Comparison of ENCODE assay signal across 25 mouse cellular contexts in genomic region chr16:56795481-56796139, GRCm38 (mm10). TPM values are rescaled to one million over a fixed set of nuclear protein-coding genes. Genes with fewer than 3 reads are reported as not detected.
DNase-seq lines count a peak whose midpoint lies in the region; ATAC-seq lines count a peak whose summit lies in the region.
"Had no signal": no experiment of that assay in that cellular context is flagged by ENCODE, and none has a peak within 500 bp of the region (broad histone marks: within the 10 kb centered on the region; RNA-seq: fewer than 3 reads in every experiment).

TSS of gene Adgrg7 (minus strand) at chr16:56795855.

- 61% methylated on average over 8 of the region's 8 CpGs for WGBS in intestine, embryonic 15.5 days
- 80% methylated on average over 8 of the region's 8 CpGs for WGBS in hindbrain, embryonic 12.5 days

- no peaks in the 10 kb centered on the region for H3K4me1 ChIP-seq in intestine, embryonic 15.5 days (replicated peaks)
- no peaks in the 10 kb centered on the region for H3K4me1 ChIP-seq in hindbrain, embryonic 12.5 days
- H3K4me1 ChIP-seq: hindbrain, embryonic 13.5 days; neural tube, embryonic 12.5 days had no signal

- H3K4me2 ChIP-seq in intestine, embryonic 15.5 days (replicated peaks) = peak within 1 kb of the TSS; percentile 14; the same call in 1 of the 2 replicates
- no peak within 1 kb of the TSS for H3K4me2 ChIP-seq in hindbrain, embryonic 12.5 days (replicated peaks)
- H3K4me2 ChIP-seq: hindbrain, embryonic 13.5 days; midbrain, embryonic 11.5 days; neural tube, embryonic 12.5 days had no signal

- H3K36me3 ChIP-seq in intestine, embryonic 15.5 days = no peaks in the 10 kb centered on the region
- H3K36me3 ChIP-seq in hindbrain, embryonic 12.5 days = no peaks in the 10 kb centered on the region
- H3K36me3 ChIP-seq: hindbrain, embryonic 13.5 days; neural tube, embryonic 12.5 days had no signal

- no peak within 1 kb of the TSS for H3K9ac ChIP-seq in intestine, embryonic 15.5 days
- H3K9ac ChIP-seq in hindbrain, embryonic 12.5 days = no peak within 1 kb of the TSS
- H3K9ac ChIP-seq: hindbrain, embryonic 13.5 days; neural tube, embryonic 12.5 days had no signal

- ATAC-seq in intestine, embryonic 15.5 days = peak; percentile 88
- peak; percentile 49 for ATAC-seq in megakaryocyte progenitor cell, adult 5-6 weeks (replicated peaks; ENCODE audit: poor library complexity)
- ATAC-seq in hindbrain, embryonic 12.5 days (ENCODE audit: low FRiP score) = no peak
- ATAC-seq: inflammation-experienced regulatory T-cells, adult 6 months had no signal

- peak within 1 kb of the TSS; percentile 21 for H3K4me3 ChIP-seq in intestine, embryonic 15.5 days (replicated peaks)
- H3K4me3 ChIP-seq in hindbrain, embryonic 12.5 days = no peak within 1 kb of the TSS
- H3K4me3 ChIP-seq: hindbrain, embryonic 13.5 days; neural tube, embryonic 12.5 days had no signal

- peak; percentile 37 for DNase-seq in heart, adult 11 months
- no peak for DNase-seq in heart, adult 8-10 months (ENCODE audit: low spot score)
- peak; percentile 57 for DNase-seq in MEL-GATA-1-ER (ENCODE audit: extremely low read depth, low read depth)
- DNase-seq in spleen, postnatal 36 days (ENCODE audit: low spot score in 2 of 2) = no peak
- DNase-seq in adrenal gland, postnatal 36 days = no peak
- DNase-seq: adrenal gland, adult 8-10 months; cerebellum, adult 11 months; cerebellum, postnatal 14 days; gastrocnemius, postnatal 14 days; kidney, postnatal 4 days; lung, adult 18-20 months; thymus, postnatal 36 days had no signal

- H3K9me3 ChIP-seq in intestine, embryonic 15.5 days = no peaks in the 10 kb centered on the region
- H3K9me3 ChIP-seq in hindbrain, embryonic 12.5 days (replicated peaks) = no peaks in the 10 kb centered on the region
- H3K9me3 ChIP-seq: hindbrain, embryonic 13.5 days; neural tube, embryonic 12.5 days had no signal

- H3K27me3 ChIP-seq in intestine, embryonic 15.5 days (replicated peaks) = no peaks in the 10 kb centered on the region
- H3K27me3 ChIP-seq in hindbrain, embryonic 12.5 days = no peaks in the 10 kb centered on the region
- H3K27me3 ChIP-seq: hindbrain, embryonic 13.5 days; neural tube, embryonic 12.5 days had no signal

- H3K27ac ChIP-seq in intestine, embryonic 15.5 days = no peak within 1 kb of the TSS
- H3K27ac ChIP-seq in hindbrain, embryonic 12.5 days = no peak within 1 kb of the TSS
- H3K27ac ChIP-seq: hindbrain, embryonic 13.5 days; neural tube, embryonic 12.5 days had no signal

RNA-seq across cellular contexts. Expression of gene Adgrg7, which starts in this region (rescaled TPM):
- under 1 TPM in 1 of 4 experiments, not detected in 3; 0.08 TPM for total RNA-seq in heart, adult 8-10 months (2022)
- polyA plus RNA-seq in intestine, embryonic 15.5 days (2015; fragmentation: Nextera tagmentation; extraction: Ambion mirVana) = 4.6 and 5.4 TPM in 2 replicates
- 23.0 and 23.9 TPM in 2 replicates for total RNA-seq in megakaryocyte progenitor cell, adult 5-6 weeks (2015)
- 25.8 and 33.2 TPM in 2 replicates for total RNA-seq in megakaryocyte progenitor cell, adult 5-6 weeks (2017)
- not detected in 2 replicates for polyA plus RNA-seq in hindbrain, embryonic 12.5 days (2016; fragmentation: Nextera tagmentation; extraction: Ambion mirVana)
- under 1 TPM in 1 of 2 experiments, not detected in 1; 0.10 TPM for total RNA-seq in adrenal gland, postnatal 36 days (2021)
- total RNA-seq: gastrocnemius, postnatal 14 days; layer of hippocampus, postnatal 10 days; monocyte, adult 5-6 weeks had no signal
- polyA plus RNA-seq: brain, embryonic 14.5 days; forebrain, embryonic 11.5 days; hindbrain, embryonic 13.5 days; inflammation-experienced regulatory T-cells, adult 6 months; kidney, embryonic 14.5 days; limb, embryonic 11.5 days; midbrain, embryonic 11.5 days had no signal

Comparison
In these comparisons a context has a peak if more than half of its experiments do, and no peak if none do; other contexts are left out.
1. RNA of gene Adgrg7 (total RNA-seq): 23.0 to 33.2 TPM in megakaryocyte progenitor cell, adult 5-6 weeks; 0.10 TPM in adrenal gland, postnatal 36 days and 0.08 TPM in heart, adult 8-10 months; every median in the first group is over 10 times any median in the second.
2. DNase-seq: peak in heart, adult 11 months (single experiment) and MEL-GATA-1-ER (single experiment); none in heart, adult 8-10 months (single experiment), spleen, postnatal 36 days (0 of 2) and adrenal gland, postnatal 36 days (0 of 2).